Mouse (Mus musculus) adrenal gland, adult 18-20 months (tissue): ENCODE data around the gene Btbd35f5. TPM values are rescaled to one million over a fixed set of nuclear protein-coding genes. Genes with fewer than 3 reads are reported as not detected.
"Not testable (repeated sequence)": the region's sequence is repeated elsewhere in the genome, so short reads cannot be mapped to it uniquely, and the experiment has no call there.

Experiments used
- DNase-seq, 2 experiments: peaks; one replicate each; pipeline ENCODE4 v3.0.0; 2021 to 2022; ENCODE audit warnings: low spot score in 2 of 2
- long read RNA-seq, 2 experiments: library from polyadenylated mRNA; stranded (forward); transcript quantifications; one replicate each; pipeline ENCODE4 v2.0.0; 2021
- total RNA-seq, 2 experiments: library from RNA; stranded (reverse); gene quantifications; 1 replicate in 1 of 2; 2 replicates in 1 of 2; pipeline ENCODE4 v1.2.3; 2021

The Btbd35f5 gene
- not detected for total RNA-seq
- long read RNA-seq, experiment 1, result 0 reads
- long read RNA-seq, experiment 2, result 0 reads

DNA sequence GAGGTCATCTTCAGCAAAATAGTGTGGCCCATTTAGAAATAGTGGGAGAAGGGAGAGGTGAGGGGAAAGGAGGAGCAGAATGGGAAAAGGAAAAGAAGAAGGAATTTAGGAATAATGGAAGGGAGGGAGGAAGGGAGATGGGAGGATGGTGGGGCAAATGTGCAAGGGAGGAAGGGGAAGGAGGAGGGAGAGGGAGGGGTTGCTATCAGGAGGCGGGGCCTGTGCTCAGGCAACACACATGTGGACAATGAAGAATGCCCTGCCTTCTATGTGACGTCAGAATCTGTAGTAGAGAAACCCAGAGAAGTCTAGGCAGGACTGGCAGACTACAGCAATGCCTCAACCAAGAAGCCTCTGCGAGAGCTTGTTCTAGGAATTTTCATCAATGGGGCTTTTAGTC, at the start of gene Btbd35f5:
Btbd35f5 (plus strand) TSS at position 301 of the 400 bp plus-strand sequence.
- not testable (repeated sequence) for DNase-seq

DNA sequence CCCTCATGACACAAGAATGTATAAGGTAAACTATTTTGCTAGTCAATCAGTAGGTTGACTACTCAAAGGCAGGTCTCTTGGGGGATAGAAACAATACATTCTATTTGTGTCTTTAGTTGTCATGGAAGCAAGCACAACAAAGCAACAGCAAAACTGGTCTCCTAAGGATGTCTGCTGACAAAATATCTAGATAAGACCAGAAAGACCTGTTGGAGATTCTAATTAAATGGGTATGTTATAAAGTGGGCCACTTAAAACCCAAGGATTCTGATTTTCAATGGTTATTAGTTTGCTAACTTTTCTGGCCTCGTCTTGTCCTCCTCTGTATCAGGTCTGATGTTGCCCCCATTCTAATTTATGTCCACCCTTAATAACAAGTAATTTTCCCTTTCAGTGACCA, 32.2 kb upstream of the Btbd35f5 start, which contains the start of gene Gm21789:
Gm21789 (plus strand) TSS at position 301 of the 400 bp plus-strand sequence.
- not testable (repeated sequence) for DNase-seq

Other genes with a start within 250 kb of the Btbd35f5 start
- gene Btbd35f21, start 247.8 kb upstream of the Btbd35f5 start, total RNA-seq, result not detected
- gene Btbd35f30, start 79.3 kb upstream of the Btbd35f5 start, total RNA-seq, result not detected
- not detected for gene Gm21789, start 32.1 kb upstream of the Btbd35f5 start, total RNA-seq